Mouse (Mus musculus) MEL (cell line): ENCODE measurements around the gene Ahcyl2.

Experiments
- CHD2 ChIP-seq: IDR thresholded peaks from 2 replicates; pipeline ENCODE4 v1.6.1; 2011; ENCODE audit warnings: low read length, improper control_type of control experiment
- CTCF ChIP-seq, 3 experiments: IDR thresholded peaks in 2 of 3; conservative IDR thresholded peaks in 1 of 3; 2 replicates each; pipeline ENCODE4 v1.5.1; 2011 to 2012; ENCODE audit warnings: low read length in 3 of 3, low read depth in 2 of 3, mild to moderate bottlenecking in 2 of 3, improper control_type of control experiment in 1 of 3, inconsistent platforms in 1 of 3, mixed read lengths in 1 of 3, moderate library complexity in 1 of 3; ENCODE audit not compliant: control insufficient read depth in 1 of 3, insufficient read depth in 1 of 3, poor library complexity in 1 of 3, severe bottlenecking in 1 of 3
- EP300 ChIP-seq, 2 experiments: IDR thresholded peaks; 2 replicates each; pipeline ENCODE4 v1.6.1; 2011; ENCODE audit warnings: improper control_type of control experiment in 2 of 2, low read length in 2 of 2, low read depth in 1 of 2, mild to moderate bottlenecking in 1 of 2
- ETS1 ChIP-seq: IDR thresholded peaks from 2 replicates; pipeline ENCODE4 v1.6.1; 2012; ENCODE audit warnings: low read depth, mild to moderate bottlenecking, inconsistent platforms, low read length, improper control_type of control experiment, moderate library complexity
- MYC ChIP-seq: IDR thresholded peaks from 2 replicates; pipeline ENCODE4 v1.6.1; 2011; ENCODE audit warnings: low read depth, mild to moderate bottlenecking, low read length, improper control_type of control experiment, moderate library complexity
- POLR2A ChIP-seq, 2 experiments: IDR thresholded peaks; 2 replicates each; pipeline ENCODE4 v1.6.1; 2011 to 2012; ENCODE audit warnings: low read length in 2 of 2, mild to moderate bottlenecking in 2 of 2, control low read depth in 1 of 2, improper control_type of control experiment in 1 of 2, low read depth in 1 of 2, moderate library complexity in 1 of 2; ENCODE audit not compliant: control insufficient read depth in 1 of 2, insufficient read depth in 1 of 2, poor library complexity in 1 of 2
- POLR2AphosphoS2 ChIP-seq: IDR thresholded peaks from 2 replicates; pipeline ENCODE4 v1.6.1; 2011; ENCODE audit warnings: low read length, improper control_type of control experiment
- USF1 ChIP-seq: IDR thresholded peaks from 2 replicates; pipeline ENCODE4 v1.6.1; 2014; ENCODE audit warnings: low read depth, mild to moderate bottlenecking, inconsistent platforms, low read length, improper control_type of control experiment, moderate library complexity

- TF ChIP-seq POLR2A (IDR thresholded peaks at IDR 0.05; ENCODE audit: control insufficient read depth in 1 of 2, insufficient read depth in 1 of 2, low read depth in 1 of 2, low read length in 2 of 2, poor library complexity in 1 of 2) (no peak), CTCF (IDR thresholded peaks at IDR 0.05 in 2 of 3, conservative IDR thresholded peaks at IDR 0.05 in 1 of 3; ENCODE audit: control insufficient read depth in 1 of 3, insufficient read depth in 1 of 3, low read depth in 2 of 3, low read length in 3 of 3, poor library complexity in 1 of 3, severe bottlenecking in 1 of 3) (no peak), USF1 (no peak), EP300 (IDR thresholded peaks at IDR 0.05; ENCODE audit: low read depth in 1 of 2, low read length in 2 of 2) (no peak), MYC (no peak), ETS1 (no peak), POLR2AphosphoS2 (no peak), CHD2 (no peak)
Measured at GRCm38 (mm10) chr6:29802979-29803378, 35.2 kb downstream of the Ahcyl2 start.
